Mouse (Mus musculus) hindbrain, embryonic 10.5 days (tissue): ENCODE measurements around the gene Spata20. TPM values are rescaled to one million over a fixed set of nuclear protein-coding genes. Genes with fewer than 3 reads are reported as not detected.

Experiments
- DNase-seq: peaks from one replicate; pipeline ENCODE4 v3.0.0-alpha.2; 2017; ENCODE audit warnings: low spot score
- H3K27ac ChIP-seq: fragments of 300-500 bp; sonication (generic); 2 replicates; pipeline ENCODE4 v1.5.1; 2016; ENCODE audit warnings: mild to moderate bottlenecking, moderate library complexity
- H3K27me3 ChIP-seq: fragments of 300-500 bp; sonication (generic); 2 replicates; pipeline ENCODE4 v1.6.1; 2016; ENCODE audit warnings: mild to moderate bottlenecking; ENCODE audit not compliant: poor library complexity, insufficient read depth, severe bottlenecking
- H3K36me3 ChIP-seq: fragments of 300-500 bp; sonication (generic); 2 replicates; pipeline ENCODE4 v1.6.1; 2016; ENCODE audit warnings: mild to moderate bottlenecking, moderate library complexity
- H3K4me1 ChIP-seq: fragments of 300-500 bp; sonication (generic); replicated peaks from 2 replicates; pipeline ENCODE4 v1.6.1; 2016; ENCODE audit warnings: mild to moderate bottlenecking
- H3K4me3 ChIP-seq: fragments of 300-500 bp; sonication (generic); 2 replicates; pipeline ENCODE4 v1.5.1; 2016; ENCODE audit warnings: mild to moderate bottlenecking, moderate library complexity
- H3K9me3 ChIP-seq: fragments of 300-500 bp; sonication (generic); 2 replicates; pipeline ENCODE4 v1.6.1; 2016; ENCODE audit warnings: mild to moderate bottlenecking, moderate library complexity
- WGBS: fragments of 180-500 bp; shearing (Covaris S2); methylation state at CpG from one replicate; pipeline ENCODE4 v1.1.7; 2016; 5-methylcytosine and 5-hydroxymethylcytosine counted together
- polyA plus RNA-seq: library from polyadenylated mRNA; unstranded; fragments of >200 nt; fragmentation: Nextera tagmentation; extraction: Ambion mirVana; gene quantifications from 2 replicates; pipeline ENCODE4 v1.2.1, GENCODE M21; 2016

The Spata20 gene
- polyA plus RNA-seq, 1 experiment from 2014 or later: 0.05 TPM

DNA sequence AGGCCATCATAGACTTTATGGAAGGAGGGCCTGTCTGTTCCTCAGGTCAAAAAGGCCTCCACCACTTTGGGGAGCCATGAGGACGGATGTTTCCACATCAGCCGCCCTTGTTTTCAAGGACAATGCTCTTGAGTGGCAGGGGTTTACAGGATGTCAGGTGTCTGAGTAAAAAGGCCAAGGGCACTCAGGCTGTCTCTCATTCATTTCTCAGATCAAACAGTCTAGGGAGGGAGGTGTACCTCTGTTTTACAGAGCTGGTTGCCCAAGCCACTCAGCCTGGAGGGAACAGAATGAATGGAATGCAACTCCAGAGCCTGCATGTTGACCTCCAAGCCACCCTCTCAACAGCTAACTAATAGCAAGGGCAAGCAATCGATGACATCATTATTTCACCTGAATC lies 9.4 kb upstream of the Spata20 start:
- Histone ChIP-seq H3K4me1 (peaks cover 51% of the 10 kb centered on the region), H3K27me3 (peaks cover 81% of the 10 kb centered on the region), H3K4me3 (no peak overlapping the region), H3K27ac (no peak overlapping the region), H3K36me3 (no peaks in the 10 kb centered on the region), H3K9me3 (no peaks in the 10 kb centered on the region)
- WGBS: 80% methylated on average over 3 of the region's 3 CpGs
- no peak for DNase-seq

DNA sequence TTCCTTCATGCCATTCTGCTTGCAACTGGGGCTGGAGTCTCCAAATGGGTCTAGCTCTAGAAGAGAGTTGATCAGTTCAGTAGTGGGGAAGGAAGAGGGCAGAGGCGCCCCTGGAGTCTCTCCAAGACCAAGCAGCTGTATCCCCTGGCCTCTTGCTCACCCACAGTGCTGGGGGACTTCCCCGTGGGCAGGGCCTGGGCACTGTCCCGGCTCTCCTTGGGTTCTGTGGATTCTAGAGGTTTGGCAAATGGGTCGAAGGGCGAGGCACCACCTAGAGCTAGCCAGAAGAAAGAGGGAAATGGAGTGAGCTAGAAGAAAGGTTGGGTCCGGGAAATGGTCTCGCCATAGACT lies 5.7 kb upstream of the Spata20 start:
- peak overlapping the region; percentile 59 for H3K4me3 ChIP-seq
- 0 out of 2 replicates have a peak overlapping the region, but pooled peaks have one; percentile 81 for H3K27ac ChIP-seq
- DNase-seq: no peak
- H3K27me3 ChIP-seq: peaks cover 77% of the 10 kb centered on the region
- no peaks in the 10 kb centered on the region for H3K36me3 ChIP-seq
- no peaks in the 10 kb centered on the region for H3K9me3 ChIP-seq
- 62% methylated on average over 7 of the region's 7 CpGs for WGBS
- H3K4me1 ChIP-seq: peaks cover 34% of the 10 kb centered on the region

DNA sequence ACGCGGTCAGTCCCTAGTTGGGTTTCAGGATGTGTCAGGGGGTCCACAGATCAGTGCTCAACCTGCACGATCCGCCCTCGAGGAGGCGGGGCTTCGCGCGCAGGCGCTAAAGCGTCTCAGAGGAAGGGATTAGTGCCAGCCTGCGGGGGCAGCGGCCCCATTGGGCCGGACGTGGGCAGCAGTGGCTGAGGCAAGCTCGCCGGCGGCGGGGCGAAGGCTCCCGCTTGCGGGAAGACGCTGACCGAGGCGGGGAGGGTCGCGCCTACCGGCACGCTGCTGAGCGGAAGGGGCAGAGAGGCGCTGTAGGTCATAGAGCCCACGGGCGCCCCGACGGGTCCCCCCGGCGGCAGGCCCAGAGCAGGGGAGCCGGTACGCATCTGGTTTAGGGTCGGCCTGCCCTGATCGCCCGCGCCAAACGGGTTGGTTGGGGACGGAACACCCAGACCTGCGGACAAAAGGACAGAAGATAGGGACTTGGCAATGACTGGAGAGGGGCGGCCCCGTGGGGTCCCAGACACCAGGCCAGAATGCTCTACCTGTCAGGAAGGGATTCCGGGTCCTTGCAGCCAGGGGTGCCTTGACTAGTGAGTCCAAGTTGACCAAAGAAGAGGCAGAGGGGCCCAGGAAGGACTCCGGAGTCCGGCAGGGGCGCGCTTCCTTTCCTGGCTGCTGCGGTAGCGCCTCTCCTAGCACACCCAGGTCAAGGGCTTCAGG lies 5.2 kb upstream of the Spata20 start:
- peaks cover 77% of the 10 kb centered on the region for H3K27me3 ChIP-seq
- H3K27ac ChIP-seq: peak overlapping the region; percentile 81
- no peaks in the 10 kb centered on the region for H3K9me3 ChIP-seq
- H3K4me1 ChIP-seq: peaks cover 31% of the 10 kb centered on the region
- H3K4me3 ChIP-seq: peak overlapping the region; percentile 59
- no peaks in the 10 kb centered on the region for H3K36me3 ChIP-seq
- 3% methylated on average over 55 of the region's 55 CpGs for WGBS
- DNase-seq: peak; percentile 67

DNA sequence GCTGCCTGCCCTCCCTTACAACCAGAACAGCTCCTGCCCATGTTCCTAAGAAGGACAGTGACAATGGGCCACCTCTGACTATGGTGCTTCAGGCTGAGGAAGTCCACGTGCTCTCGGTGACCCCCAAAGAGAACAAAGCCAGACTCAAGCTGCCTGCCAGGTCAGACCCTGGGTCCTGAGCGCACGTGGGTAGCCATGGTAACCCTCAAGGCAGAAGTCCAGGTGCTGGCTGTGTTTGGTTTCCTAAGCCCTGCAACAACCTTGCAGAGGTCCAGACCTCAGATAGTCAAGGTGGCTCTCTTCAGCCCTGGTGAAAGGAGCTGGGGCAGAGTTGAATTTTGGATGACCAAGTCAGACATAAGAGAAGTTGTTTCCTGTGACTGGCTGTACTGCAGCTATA lies 3.8 kb upstream of the Spata20 start:
- Histone ChIP-seq H3K4me1 (peaks cover 30% of the 10 kb centered on the region), H3K27me3 (peaks cover 86% of the 10 kb centered on the region), H3K4me3 (no peak overlapping the region), H3K9me3 (no peaks in the 10 kb centered on the region), H3K27ac (0 out of 2 replicates have a peak overlapping the region, but pooled peaks have one; percentile 5), H3K36me3 (no peaks in the 10 kb centered on the region)
- DNase-seq: no peak
- WGBS: 37% methylated on average over 4 of the region's 4 CpGs

DNA sequence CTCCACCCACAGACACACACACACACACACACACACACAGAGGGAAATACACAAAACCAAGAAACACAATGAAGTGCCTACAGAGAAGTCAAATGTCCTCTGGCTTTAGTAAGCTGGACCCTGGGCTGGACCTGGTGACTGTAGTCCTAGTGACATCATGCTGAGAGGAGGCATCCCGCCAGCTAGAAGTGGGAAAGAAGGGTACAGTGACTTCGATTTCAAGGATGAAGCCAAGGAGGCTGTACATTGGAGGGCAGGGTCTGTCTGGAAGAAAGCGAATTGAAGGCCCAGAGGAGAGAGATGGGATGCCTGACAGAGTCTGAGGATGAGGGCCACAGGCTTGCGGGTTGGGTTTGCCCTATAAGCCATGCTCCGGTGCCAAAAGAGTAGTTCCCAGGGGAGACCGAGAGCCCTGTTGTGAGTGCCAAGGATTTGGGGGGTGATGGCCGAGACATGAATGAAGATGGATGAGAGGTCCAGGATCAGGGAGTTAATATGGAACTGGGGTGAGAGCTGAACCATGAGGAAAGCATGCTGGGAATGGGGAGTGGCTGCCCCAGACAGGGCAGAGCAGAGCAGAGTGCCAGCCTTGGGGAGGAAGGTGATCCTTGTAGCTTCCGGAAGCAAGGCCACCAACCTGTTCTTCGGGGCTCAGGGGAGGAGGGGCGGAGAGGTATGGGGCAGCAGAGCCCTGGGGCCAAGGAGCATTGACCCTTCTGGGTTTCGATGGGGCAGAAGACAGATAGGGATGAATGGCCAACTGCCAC lies 3.0 kb upstream of the Spata20 start:
- Histone ChIP-seq H3K9me3 (no peaks in the 10 kb centered on the region), H3K27ac (no peak overlapping the region), H3K27me3 (peaks cover 91% of the 10 kb centered on the region), H3K36me3 (no peaks in the 10 kb centered on the region), H3K4me3 (no peak overlapping the region), H3K4me1 (peaks cover 33% of the 10 kb centered on the region)
- DNase-seq: no peak
- WGBS: 88% methylated on average over 11 of the region's 11 CpGs

DNA sequence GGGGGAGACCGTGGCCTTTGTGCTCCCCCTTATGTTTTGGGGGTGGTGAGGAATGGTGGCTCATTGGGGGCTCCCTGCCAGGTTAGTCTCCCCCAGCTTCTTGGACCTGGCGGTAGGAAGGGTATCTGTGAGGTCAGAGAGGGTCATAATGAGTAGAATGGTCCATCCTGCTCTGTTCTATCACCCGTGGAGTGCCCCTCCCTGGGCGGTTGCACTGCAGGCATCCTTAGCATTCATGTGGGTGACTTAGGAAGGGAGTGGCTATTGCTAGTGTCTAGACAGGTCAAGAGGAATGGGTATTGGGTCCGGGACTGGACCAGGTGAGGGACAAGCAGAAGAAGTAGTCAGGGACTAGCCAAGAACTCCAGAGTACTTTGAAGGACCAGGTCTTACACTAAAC lies 756 bp downstream of the Spata20 start:
- H3K27me3 ChIP-seq: peaks cover 81% of the 10 kb centered on the region
- no peaks in the 10 kb centered on the region for H3K36me3 ChIP-seq
- peaks cover 32% of the 10 kb centered on the region for H3K4me1 ChIP-seq
- no peaks in the 10 kb centered on the region for H3K9me3 ChIP-seq
- no peak overlapping the region for H3K4me3 ChIP-seq
- DNase-seq: no peak
- no peak overlapping the region for H3K27ac ChIP-seq
- 79% methylated on average over 5 of the region's 5 CpGs for WGBS

GRCm38 (mm10) chr11:94484636-94485035 lies 1.3 kb downstream of the Spata20 start:
- 88% methylated on average over 9 of the region's 9 CpGs for WGBS
- Histone ChIP-seq H3K9me3 (no peaks in the 10 kb centered on the region), H3K4me1 (peaks cover 30% of the 10 kb centered on the region), H3K27ac (no peak overlapping the region), H3K36me3 (no peaks in the 10 kb centered on the region), H3K4me3 (no peak overlapping the region), H3K27me3 (peaks cover 80% of the 10 kb centered on the region)
- DNase-seq: no peak

- peaks cover 24% of the 10 kb centered on the region for H3K4me1 ChIP-seq
- no peaks in the 10 kb centered on the region for H3K36me3 ChIP-seq
- H3K27ac ChIP-seq: no peak overlapping the region
- no peak overlapping the region for H3K4me3 ChIP-seq
- WGBS: 79% methylated on average over 14 of the region's 14 CpGs
- DNase-seq: no peak
- no peaks in the 10 kb centered on the region for H3K9me3 ChIP-seq
- H3K27me3 ChIP-seq: peaks cover 80% of the 10 kb centered on the region
These were observed 2.1 kb downstream of the Spata20 start for GRCm38 (mm10) chr11:94483921-94484320.

- 77% methylated on average over 11 of the region's 11 CpGs for WGBS
- Histone ChIP-seq H3K4me3 (no peak overlapping the region), H3K27ac (no peak overlapping the region), H3K27me3 (peaks cover 81% of the 10 kb centered on the region), H3K4me1 (peaks cover 24% of the 10 kb centered on the region), H3K36me3 (no peaks in the 10 kb centered on the region), H3K9me3 (no peaks in the 10 kb centered on the region)
- no peak for DNase-seq
These were observed 2.5 kb downstream of the Spata20 start for GRCm38 (mm10) chr11:94483436-94483835.

- no peaks in the 10 kb centered on the region for H3K9me3 ChIP-seq
- peaks cover 24% of the 10 kb centered on the region for H3K4me1 ChIP-seq
- DNase-seq: no peak
- no peaks in the 10 kb centered on the region for H3K36me3 ChIP-seq
- H3K27ac ChIP-seq: no peak overlapping the region
- no peak overlapping the region for H3K4me3 ChIP-seq
- 91% methylated on average over 11 of the region's 11 CpGs for WGBS
- H3K27me3 ChIP-seq: peaks cover 83% of the 10 kb centered on the region
These were observed 3.2 kb downstream of the Spata20 start for GRCm38 (mm10) chr11:94482738-94483137.

DNA sequence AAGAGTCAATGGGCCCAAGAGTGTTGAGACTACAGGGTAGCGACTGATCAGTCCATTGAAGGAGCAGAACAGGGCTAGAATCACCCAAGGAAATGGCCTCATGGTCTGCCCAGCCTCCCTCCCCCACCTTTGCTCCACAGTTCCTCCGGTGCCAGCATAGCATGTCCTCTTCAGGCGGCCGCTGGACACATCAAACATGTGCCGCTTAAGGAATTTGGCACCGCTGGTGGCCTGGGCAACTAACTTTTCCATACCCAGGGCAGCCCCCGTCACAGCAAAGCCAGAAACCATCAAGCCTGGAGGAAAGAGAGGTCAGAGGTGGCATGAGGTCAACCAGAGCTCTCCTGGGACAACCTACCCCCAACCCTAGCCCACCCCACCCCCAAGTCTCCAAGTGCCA lies 4.0 kb downstream of the Spata20 start:
- 86% methylated on average over 7 of the region's 7 CpGs for WGBS
- no peak overlapping the region for H3K27ac ChIP-seq
- H3K27me3 ChIP-seq: peaks cover 83% of the 10 kb centered on the region
- H3K9me3 ChIP-seq: no peaks in the 10 kb centered on the region
- peaks cover 24% of the 10 kb centered on the region for H3K4me1 ChIP-seq
- no peak overlapping the region for H3K4me3 ChIP-seq
- DNase-seq: no peak
- no peaks in the 10 kb centered on the region for H3K36me3 ChIP-seq

DNA sequence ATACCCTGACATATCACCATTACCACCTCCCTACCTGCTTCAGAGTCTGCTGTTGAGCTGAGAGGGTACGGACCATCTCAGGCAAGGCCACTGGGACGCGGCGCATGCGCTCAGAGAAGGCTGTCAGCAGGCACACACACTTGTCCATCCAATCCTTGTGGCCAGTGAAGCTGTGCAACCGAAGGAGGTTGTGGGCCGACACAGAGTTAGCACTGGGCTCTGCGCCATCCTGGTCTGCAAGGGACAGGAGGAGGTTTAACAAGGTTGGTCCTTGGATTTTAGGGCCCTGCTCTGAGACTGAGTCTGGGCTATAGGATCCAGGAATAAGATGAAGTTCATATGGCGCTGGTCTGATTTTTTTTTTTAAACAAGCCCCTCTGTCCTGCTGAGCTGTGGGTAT lies 5.6 kb downstream of the Spata20 start:
- peaks cover 29% of the 10 kb centered on the region for H3K4me1 ChIP-seq
- DNase-seq: no peak
- no peak overlapping the region for H3K4me3 ChIP-seq
- H3K9me3 ChIP-seq: no peaks in the 10 kb centered on the region
- 90% methylated on average over 9 of the region's 9 CpGs for WGBS
- no peaks in the 10 kb centered on the region for H3K36me3 ChIP-seq
- H3K27me3 ChIP-seq: peaks cover 83% of the 10 kb centered on the region
- no peak overlapping the region for H3K27ac ChIP-seq

GRCm38 (mm10) chr11:94477651-94478050 lies 8.3 kb downstream of the Spata20 start:
- peaks cover 97% of the 10 kb centered on the region for H3K27me3 ChIP-seq

More at GRCm38 (mm10) chr11:94477651-94478050, 8.3 kb downstream of the Spata20 start:
- H3K36me3 ChIP-seq: no peaks in the 10 kb centered on the region
- no peak for DNase-seq
- peak overlapping the region; percentile 42; the same call in 1 of the 2 replicates for H3K27ac ChIP-seq
- no peak overlapping the region for H3K4me3 ChIP-seq
- H3K4me1 ChIP-seq: peaks cover 46% of the 10 kb centered on the region
- WGBS: 70% methylated on average over 6 of the region's 6 CpGs
- no peaks in the 10 kb centered on the region for H3K9me3 ChIP-seq
